Mouse (Mus musculus) CH12.LX (cell line): ENCODE results near the gene Bcl2l14. TPM values are rescaled to one million over a fixed set of nuclear protein-coding genes. Genes with fewer than 3 reads are reported as not detected.

ENCODE experiments used
- DNase-seq: peaks from one replicate; pipeline ENCODE4 v3.0.0-alpha.2; 2013; ENCODE audit errors: extremely low read depth
- H3K27ac ChIP-seq: 2 replicates; pipeline ENCODE4 v1.5.1; 2012; ENCODE audit warnings: low read depth, mild to moderate bottlenecking, control low read depth, moderate library complexity; ENCODE audit not compliant: insufficient read depth
- H3K27me3 ChIP-seq: replicated peaks from 2 replicates; pipeline ENCODE3; 2012; ENCODE audit warnings: inconsistent platforms
- H3K36me3 ChIP-seq, 2 experiments: replicated peaks in 1 of 2; 2 replicates each; pipeline versions ENCODE3 to v1.6.1; 2012; ENCODE audit warnings: inconsistent platforms in 1 of 2, low read length in 1 of 2, mild to moderate bottlenecking in 1 of 2, mixed read lengths in 1 of 2, moderate library complexity in 1 of 2; ENCODE audit not compliant: control insufficient read depth in 1 of 2, insufficient read depth in 1 of 2
- H3K4me1 ChIP-seq, 2 experiments: 2 replicates each; pipeline ENCODE4 v1.6.1; 2012; ENCODE audit warnings: inconsistent platforms in 1 of 2, moderate library complexity in 1 of 2; ENCODE audit not compliant: insufficient read depth in 2 of 2, control insufficient read depth in 1 of 2
- H3K4me2 ChIP-seq: 2 replicates; pipeline ENCODE4 v1.6.1; 2012; ENCODE audit warnings: low read depth, mild to moderate bottlenecking, control low read depth; ENCODE audit not compliant: poor library complexity, insufficient read depth, severe bottlenecking
- H3K4me3 ChIP-seq, 3 experiments: fragments of 150-350 bp in 1 of 3; sonication (generic) in 1 of 3; replicated peaks in 1 of 3; 2 replicates each; pipeline versions ENCODE3 to v1.5.1; 2011 to 2012; ENCODE audit warnings: low read depth in 2 of 3, low read length in 2 of 3, mild to moderate bottlenecking in 2 of 3, moderate library complexity in 2 of 3, control low read depth in 1 of 3, improper control_type of control experiment in 1 of 3, inconsistent platforms in 1 of 3, mixed read lengths in 1 of 3; ENCODE audit not compliant: poor library complexity in 1 of 3
- H3K79me2 ChIP-seq: replicated peaks from 2 replicates; pipeline ENCODE4 v1.6.1; 2012; ENCODE audit warnings: mild to moderate bottlenecking, moderate library complexity; ENCODE audit not compliant: control insufficient read depth, poor library complexity, insufficient read depth, severe bottlenecking; ENCODE audit errors: extremely low read depth
- H3K9ac ChIP-seq: 2 replicates; pipeline ENCODE4 v1.6.1; 2012; ENCODE audit warnings: low read depth, mild to moderate bottlenecking, control low read depth, moderate library complexity; ENCODE audit not compliant: insufficient read depth
- H3K9me3 ChIP-seq: replicated peaks from 2 replicates; pipeline ENCODE3; 2012; ENCODE audit warnings: low read length, inconsistent platforms, mixed read lengths
- CHD1 ChIP-seq: IDR thresholded peaks from 2 replicates; pipeline ENCODE4 v1.6.1; 2012; ENCODE audit warnings: low read depth, low read length, improper control_type of control experiment, inconsistent platforms
- E2F4 ChIP-seq: IDR thresholded peaks from 2 replicates; pipeline ENCODE4 v1.6.1; 2011; ENCODE audit warnings: low read depth, low read length, improper control_type of control experiment; ENCODE audit not compliant: insufficient replicate concordance
- ELF1 ChIP-seq: IDR thresholded peaks from 2 replicates; pipeline ENCODE4 v1.6.1; 2014; ENCODE audit warnings: low read depth, mild to moderate bottlenecking, inconsistent platforms, low read length, improper control_type of control experiment
- EP300 ChIP-seq: IDR thresholded peaks from 2 replicates; pipeline ENCODE4 v1.6.1; 2011; ENCODE audit warnings: low read length, improper control_type of control experiment
- GABPA ChIP-seq: IDR thresholded peaks from 2 replicates; pipeline ENCODE4 v1.6.1; 2012; ENCODE audit warnings: low read depth, low read length, improper control_type of control experiment, inconsistent platforms; ENCODE audit not compliant: insufficient replicate concordance
- IRF4 ChIP-seq: IDR thresholded peaks from 2 replicates; pipeline ENCODE4 v1.6.1; 2014; ENCODE audit warnings: low read depth, mild to moderate bottlenecking, inconsistent platforms, low read length, improper control_type of control experiment
- JUN ChIP-seq: IDR thresholded peaks from 2 replicates; pipeline ENCODE4 v1.6.1; 2011; ENCODE audit warnings: low read depth, mild to moderate bottlenecking, low read length, improper control_type of control experiment, moderate library complexity; ENCODE audit not compliant: insufficient read depth
- JUND ChIP-seq: conservative IDR thresholded peaks from 2 replicates; pipeline ENCODE4 v1.6.1; 2011; ENCODE audit warnings: low read depth, low read length, improper control_type of control experiment
- KAT2A ChIP-seq: IDR thresholded peaks from 2 replicates; pipeline ENCODE4 v1.6.1; 2012; ENCODE audit warnings: low read length, improper control_type of control experiment, inconsistent platforms; ENCODE audit not compliant: insufficient replicate concordance
- MAX ChIP-seq: IDR thresholded peaks from 2 replicates; pipeline ENCODE4 v1.6.1; 2011; ENCODE audit warnings: low read length, improper control_type of control experiment
- MAZ ChIP-seq: IDR thresholded peaks from 2 replicates; pipeline ENCODE4 v1.6.1; 2012; ENCODE audit warnings: low read depth, mild to moderate bottlenecking, inconsistent platforms, low read length, improper control_type of control experiment, moderate library complexity
- MYC ChIP-seq: IDR thresholded peaks from 2 replicates; pipeline ENCODE4 v1.6.1; 2011; ENCODE audit warnings: low read depth, mild to moderate bottlenecking, improper control_type of control experiment, low read length
- NRF1 ChIP-seq: IDR thresholded peaks from 2 replicates; pipeline ENCODE4 v1.6.1; 2014; ENCODE audit warnings: low read depth, mild to moderate bottlenecking, inconsistent platforms, low read length, improper control_type of control experiment, moderate library complexity
- PAX5 ChIP-seq: IDR thresholded peaks from 2 replicates; pipeline ENCODE4 v1.6.1; 2012; ENCODE audit warnings: low read length, inconsistent platforms, mixed read lengths
- POLR2A ChIP-seq: IDR thresholded peaks from 2 replicates; pipeline ENCODE4 v1.6.1; 2011; ENCODE audit warnings: low read depth, mild to moderate bottlenecking, improper control_type of control experiment, low read length
- RAD21 ChIP-seq: IDR thresholded peaks from 2 replicates; pipeline ENCODE4 v1.6.1; 2011; ENCODE audit warnings: low read depth, mild to moderate bottlenecking, low read length, improper control_type of control experiment, moderate library complexity
- RCOR1 ChIP-seq: conservative IDR thresholded peaks from 2 replicates; pipeline ENCODE4 v1.6.1; 2012; ENCODE audit warnings: low read depth, mild to moderate bottlenecking, inconsistent platforms, low read length, improper control_type of control experiment
- SMC3 ChIP-seq: IDR thresholded peaks from 2 replicates; pipeline ENCODE4 v1.6.1; 2011; ENCODE audit warnings: low read depth, low read length, improper control_type of control experiment
- USF1 ChIP-seq: IDR thresholded peaks from 2 replicates; pipeline ENCODE4 v1.6.1; 2014; ENCODE audit warnings: low read depth, mild to moderate bottlenecking, inconsistent platforms, low read length, improper control_type of control experiment
- ZC3H11A ChIP-seq: IDR thresholded peaks from 2 replicates; pipeline ENCODE4 v1.6.1; 2012; ENCODE audit warnings: low read depth, mild to moderate bottlenecking, inconsistent platforms, low read length, improper control_type of control experiment
- dilution Hi-C: fragments of 300-500 bp; cut with MboI; formaldehyde crosslinking; loops from 2 replicates; pipeline ENCODE4 v1.14.3; 2020; ENCODE audit warnings: low sequenced_read_pairs; ENCODE audit not compliant: extremely low pct_unique_long_range_greater_than_20kb, extremely low pct_ligation_motif_present
- in situ Hi-C: fragments of 300-500 bp; cut with MboI; formaldehyde crosslinking; loops from 3 replicates; pipeline ENCODE4 v1.14.3; 2019; ENCODE audit warnings: low sequenced_read_pairs, low pct_ligation_motif_present, low pct_unique_long_range_greater_than_20kb, mixed read lengths
- polyA plus RNA-seq: library from polyadenylated mRNA; unstranded; fragments of >175 nt; gene quantifications from 2 replicates; pipeline ENCODE4 v1.2.1, GENCODE M21; 2012; ENCODE audit warnings: low read depth; ENCODE audit not compliant: insufficient read length
- total RNA-seq, 2 experiments: library from RNA; depleted of rRNA; stranded (reverse); fragments of 300-350 nt in 1 of 2; fragments of >200 nt in 1 of 2; gene quantifications; 2 replicates each; pipeline ENCODE4 v1.2.3; 2012 to 2014

The Bcl2l14 gene
- total and polyA plus RNA-seq, 3 experiments = 0.93 to 4.4 (median 3.0) TPM

DNA sequence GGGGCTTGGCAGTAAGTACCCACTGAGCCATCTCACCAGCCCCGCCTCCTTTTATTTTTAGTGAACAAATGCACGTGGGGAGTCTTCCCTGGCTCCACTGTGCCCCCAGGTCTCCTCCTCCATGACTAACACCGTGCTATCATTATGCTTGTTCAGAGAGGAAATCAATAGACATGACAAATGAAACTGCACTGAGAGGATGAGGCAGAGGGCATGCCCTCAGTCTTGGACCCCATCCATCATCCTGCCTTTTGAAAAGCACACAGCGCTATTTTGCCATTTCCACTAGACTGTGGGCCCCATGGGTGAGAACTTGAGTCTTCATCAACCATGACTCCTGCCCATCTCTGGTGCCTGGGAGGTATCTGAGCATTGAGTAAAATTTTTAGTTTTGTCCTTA, 35.5 kb downstream of the Bcl2l14 start:
- DNase-seq = no peak

DNA sequence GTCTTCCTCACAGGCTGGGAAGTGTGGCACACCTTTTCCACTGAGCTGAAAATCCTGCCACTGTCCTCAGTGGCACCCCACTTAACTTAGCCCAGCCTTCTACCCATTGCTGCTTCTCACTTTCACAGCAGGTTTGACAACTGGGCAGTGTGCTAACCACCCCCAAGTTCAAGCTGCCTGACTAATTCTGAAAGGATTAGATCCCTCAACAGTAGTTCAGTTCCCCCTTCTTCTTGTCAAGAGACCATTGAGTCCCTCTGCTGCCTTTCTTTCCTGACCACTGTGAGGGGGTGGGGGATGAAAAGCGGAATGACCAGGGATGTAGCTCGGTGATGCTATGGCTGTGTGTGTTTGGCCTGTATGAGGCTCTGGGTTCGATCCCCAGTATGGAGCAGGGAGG, 37.2 kb downstream of the Bcl2l14 start:
- in situ Hi-C loops (loop anchor here (5.0 to 25.0 kb wide), 2 partner anchors 184 to 429 kb away; no protein-coding TSS in a partner anchor), dilution Hi-C loops (no loop called here)
- Histone ChIP-seq H3K4me3 (no peak overlapping the region), H3K9ac (no peak overlapping the region), H3K79me2 (no peaks in the 10 kb centered on the region), H3K4me2 (no peak overlapping the region), H3K4me1 (peaks cover 4 to 25% of the 10 kb centered on the region in 2 experiments), H3K27ac (no peak overlapping the region), H3K27me3 (no peaks in the 10 kb centered on the region), H3K36me3 (peaks cover 0 to 1% of the 10 kb centered on the region in 2 experiments), H3K9me3 (peaks cover 2% of the 10 kb centered on the region)
- DNase-seq = no peak
- TF ChIP-seq MAZ (no peak), JUN (0 out of 2 replicates have a peak, but pooled peaks have one; percentile 12), MAX (no peak), JUND (0 out of 2 replicates have a peak, but pooled peaks have one; percentile 40), GABPA (no peak), IRF4 (peak; percentile 78), EP300 (peak; percentile 76)

More for the DNA sequence above, 35.5 kb downstream of the Bcl2l14 start:
- dilution Hi-C loops (no loop called here), in situ Hi-C loops (loop anchor here (5.0 to 25.0 kb wide), 2 partner anchors 186 to 431 kb away; no protein-coding TSS in a partner anchor)
- Histone ChIP-seq H3K79me2 (no peaks in the 10 kb centered on the region), H3K4me2 (no peak overlapping the region), H3K9ac (no peak overlapping the region), H3K27me3 (no peaks in the 10 kb centered on the region), H3K27ac (no peak overlapping the region), H3K4me3 (no peak overlapping the region), H3K9me3 (peaks cover 8% of the 10 kb centered on the region), H3K36me3 (peaks cover 0 to 9% of the 10 kb centered on the region in 2 experiments), H3K4me1 (peaks cover 4 to 23% of the 10 kb centered on the region in 2 experiments)
- TF ChIP-seq NRF1 (no peak), ZC3H11A (no peak), PAX5 (no peak), JUND (no peak)

DNA sequence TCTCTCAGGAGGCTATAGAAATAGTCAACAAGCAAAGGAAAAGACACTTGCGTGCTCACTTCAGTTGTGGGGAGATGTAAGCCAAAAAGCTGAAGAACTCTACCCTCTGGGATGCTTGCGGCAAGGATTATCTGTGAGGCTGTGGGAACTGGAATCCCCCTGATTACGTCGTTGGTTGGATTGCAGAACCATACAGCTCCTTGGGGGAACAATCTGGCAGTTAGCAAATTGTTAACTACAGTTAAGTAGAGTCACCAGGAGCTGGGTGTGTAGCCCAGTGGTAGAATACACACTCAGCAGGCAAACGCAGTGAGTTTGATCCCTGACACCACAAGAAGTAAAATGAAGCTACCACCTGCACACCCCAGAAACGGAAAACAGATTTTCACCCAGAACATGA, 37.9 kb downstream of the Bcl2l14 start:
- dilution Hi-C loops (no loop called here), in situ Hi-C loops (loop anchor here (5.0 to 25.0 kb wide), 2 partner anchors 183 to 428 kb away; no protein-coding TSS in a partner anchor)
- Histone ChIP-seq H3K4me1 (peaks cover 4 to 25% of the 10 kb centered on the region in 2 experiments), H3K9me3 (no peaks in the 10 kb centered on the region), H3K4me3 (no peak overlapping the region), H3K4me2 (no peak overlapping the region), H3K27me3 (no peaks in the 10 kb centered on the region), H3K27ac (no peak overlapping the region), H3K9ac (no peak overlapping the region), H3K36me3 (peaks cover 0 to 1% of the 10 kb centered on the region in 2 experiments), H3K79me2 (no peaks in the 10 kb centered on the region)
- DNase-seq = no peak
- TF ChIP-seq RAD21 = no peak
- no peak for TF ChIP-seq RCOR1
- no peak for TF ChIP-seq SMC3
- TF ChIP-seq IRF4 = no peak
- no peak for TF ChIP-seq CHD1
- no peak for TF ChIP-seq KAT2A
- TF ChIP-seq E2F4 = no peak
- TF ChIP-seq EP300 = no peak
- TF ChIP-seq ELF1 = no peak
- no peak for TF ChIP-seq POLR2A
- TF ChIP-seq MAZ = no peak
- no peak for TF ChIP-seq USF1
- no peak for TF ChIP-seq ZC3H11A
- no peak for TF ChIP-seq MYC
